Mouse (Mus musculus): Measurements from ENCODE around the gene Fopnl.

The Fopnl gene

DNA sequence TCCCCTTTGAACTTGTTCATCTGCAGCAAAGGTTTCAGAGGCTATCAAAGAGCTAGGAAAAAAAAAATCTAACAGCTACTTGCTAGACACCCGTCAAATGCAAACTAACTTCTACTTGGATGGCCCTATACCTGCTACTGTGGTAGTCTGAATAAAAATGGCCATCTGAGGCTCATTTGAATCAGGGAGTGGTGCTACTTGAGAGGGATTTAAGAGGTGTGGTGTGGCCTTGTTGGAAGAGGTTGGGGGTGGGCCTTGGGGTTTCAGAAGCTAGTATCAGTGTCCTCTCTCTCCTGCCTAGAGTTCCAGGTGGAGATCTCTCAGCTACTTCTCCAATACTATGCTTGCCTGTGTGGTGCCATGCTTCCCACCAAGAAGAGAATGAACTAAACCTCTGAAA lies 10.8 kb downstream of the Fopnl start:
- DNase-seq (ENCODE audit: low spot score): no peak

DNA sequence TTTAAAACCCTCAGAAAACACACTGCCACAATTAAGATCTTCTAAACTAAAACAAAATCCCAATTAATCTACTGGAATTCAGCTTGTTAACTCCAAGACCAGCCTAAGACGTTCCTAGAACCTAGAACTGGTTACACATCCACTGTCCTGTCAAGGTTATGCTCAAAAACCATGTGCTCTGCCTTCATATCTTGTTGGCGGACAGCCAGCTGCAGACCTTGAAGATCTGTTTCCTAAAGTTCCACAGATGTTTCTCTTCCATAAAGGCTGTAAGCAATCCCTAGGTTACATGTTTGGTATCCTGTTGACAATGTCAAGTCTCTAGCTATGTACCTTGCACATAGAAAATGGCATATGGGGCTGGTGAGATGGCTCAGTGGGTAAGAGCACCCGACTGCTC lies 12.4 kb downstream of the Fopnl start:
- DNase-seq (ENCODE audit: low spot score): no peak

DNA sequence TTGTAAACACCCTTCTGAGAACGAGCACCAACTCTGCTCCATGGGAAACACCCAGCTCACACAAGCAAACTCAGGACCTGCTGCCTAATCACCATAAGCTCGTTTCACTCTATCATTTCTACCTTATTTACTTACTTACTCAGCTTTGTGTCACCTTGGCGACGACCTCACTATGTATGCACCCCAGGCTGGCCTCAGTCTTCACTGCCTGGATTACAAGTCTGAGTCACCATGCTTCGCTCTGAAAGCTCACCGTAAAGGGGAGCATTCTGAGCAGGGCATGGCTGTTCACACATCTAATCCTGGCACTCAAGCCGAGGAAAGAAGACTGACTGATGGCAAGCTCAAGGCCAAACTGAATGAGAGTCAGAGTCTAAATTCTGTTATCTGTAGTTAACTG lies 13.5 kb downstream of the Fopnl start:
- no peak for DNase-seq (ENCODE audit: low spot score)

DNA sequence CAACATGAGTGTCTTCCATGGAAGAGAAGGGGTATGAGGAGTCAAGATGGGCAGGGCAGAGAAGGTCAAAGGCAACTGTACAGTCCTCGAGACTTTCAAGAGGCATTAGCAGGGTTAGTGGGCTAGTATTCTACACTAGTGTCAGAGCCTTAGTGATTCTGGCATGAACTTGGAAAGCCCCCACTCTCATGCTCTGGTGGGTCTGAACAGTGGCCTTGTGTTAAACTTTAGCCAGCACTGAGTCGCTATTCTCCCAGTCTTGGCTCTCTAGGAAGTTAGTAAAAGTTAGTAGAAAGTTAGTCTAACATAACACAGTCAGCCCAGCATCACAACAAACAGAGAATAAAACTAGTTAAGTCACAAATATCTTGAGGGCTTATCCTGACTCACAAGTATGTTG lies 14.1 kb downstream of the Fopnl start:
- DNase-seq (ENCODE audit: low spot score): no peak

DNA sequence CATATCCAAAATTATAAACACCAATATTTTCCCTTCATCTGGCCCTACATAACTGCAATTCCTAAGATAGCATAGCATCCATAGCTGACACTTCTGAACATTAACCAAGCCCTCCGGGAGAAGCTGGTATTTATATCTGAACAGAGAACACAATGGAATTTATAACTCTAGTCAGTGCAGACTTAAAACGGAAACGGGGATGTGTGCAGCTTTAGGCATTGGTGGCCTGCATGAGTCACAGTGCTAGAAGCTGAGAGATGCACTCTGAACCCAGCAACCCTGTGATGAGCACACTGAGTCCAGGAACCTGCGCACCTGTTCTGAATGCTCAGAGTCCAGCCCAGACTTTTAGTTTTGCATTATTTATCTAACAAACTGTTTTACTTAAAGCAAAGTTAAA lies 18.7 kb downstream of the Fopnl start:
- DNase-seq (ENCODE audit: low spot score): no peak

DNA sequence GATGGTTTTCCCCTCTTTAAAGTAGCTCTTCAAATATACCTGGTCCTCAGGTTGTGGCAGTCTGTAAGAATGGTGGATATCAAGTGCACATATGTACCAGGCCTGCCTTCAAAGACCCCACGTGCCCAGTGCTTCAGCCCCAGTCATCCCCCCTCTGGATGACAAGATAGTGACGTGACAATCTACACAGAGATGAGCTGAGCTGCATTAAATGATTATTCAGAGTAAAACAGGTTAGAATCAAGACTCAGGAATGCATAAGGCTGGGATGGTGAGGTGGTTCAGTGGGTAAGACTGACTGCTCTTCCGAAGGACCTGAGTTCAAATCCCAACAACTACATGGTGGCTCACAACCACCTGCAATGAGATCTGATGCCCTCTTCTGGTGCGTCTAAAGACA lies 19.5 kb downstream of the Fopnl start:
- DNase-seq (ENCODE audit: low spot score): no peak

DNA sequence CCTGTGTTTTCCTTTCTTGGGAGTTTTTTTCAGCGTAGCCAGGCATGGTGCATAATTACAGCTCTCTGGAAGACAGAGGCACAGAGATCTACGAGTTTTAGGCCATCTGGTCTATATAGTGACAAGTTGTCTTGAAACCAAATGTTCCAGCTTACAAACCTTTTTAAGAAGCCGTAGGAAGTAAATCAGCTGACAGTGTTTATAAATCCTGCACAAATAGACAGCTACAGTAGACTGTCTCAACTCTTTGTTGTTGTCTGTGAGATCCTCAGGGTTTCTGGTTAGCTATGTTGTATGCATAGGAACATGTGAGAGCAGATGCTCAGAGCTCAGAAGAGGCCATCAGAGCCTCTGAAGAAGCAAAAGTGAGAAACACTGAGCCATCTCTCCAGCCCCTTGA lies 20.1 kb downstream of the Fopnl start:
- DNase-seq (ENCODE audit: low spot score): no peak

DNA sequence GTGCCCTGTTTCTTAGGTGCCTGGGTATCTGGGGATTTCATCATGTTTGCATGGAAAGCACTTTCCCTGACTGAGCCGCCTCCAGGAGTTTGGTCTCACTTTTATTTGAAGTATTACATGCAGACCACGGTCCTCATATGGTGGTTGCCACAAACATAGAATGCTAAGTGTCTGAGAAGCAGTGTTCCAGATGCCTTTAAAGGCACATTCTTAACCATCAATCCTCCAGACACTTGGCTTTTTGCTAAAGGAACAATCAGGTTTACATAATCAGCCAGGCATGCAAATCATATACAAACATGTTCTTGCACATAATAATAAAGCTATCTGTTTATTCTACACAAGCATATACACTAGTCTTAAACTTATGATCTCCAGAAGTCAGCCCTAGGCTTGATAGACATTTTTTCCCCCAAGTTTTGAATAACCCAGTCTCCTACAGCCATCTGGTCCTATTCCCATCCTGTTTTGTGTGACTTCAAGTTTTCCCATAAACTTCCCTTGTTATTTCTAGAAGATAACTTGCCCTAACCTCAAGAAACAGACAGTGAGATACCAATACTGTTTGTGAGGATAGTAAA lies 20.6 kb downstream of the Fopnl start:
- no peak for DNase-seq (ENCODE audit: low spot score)

DNA sequence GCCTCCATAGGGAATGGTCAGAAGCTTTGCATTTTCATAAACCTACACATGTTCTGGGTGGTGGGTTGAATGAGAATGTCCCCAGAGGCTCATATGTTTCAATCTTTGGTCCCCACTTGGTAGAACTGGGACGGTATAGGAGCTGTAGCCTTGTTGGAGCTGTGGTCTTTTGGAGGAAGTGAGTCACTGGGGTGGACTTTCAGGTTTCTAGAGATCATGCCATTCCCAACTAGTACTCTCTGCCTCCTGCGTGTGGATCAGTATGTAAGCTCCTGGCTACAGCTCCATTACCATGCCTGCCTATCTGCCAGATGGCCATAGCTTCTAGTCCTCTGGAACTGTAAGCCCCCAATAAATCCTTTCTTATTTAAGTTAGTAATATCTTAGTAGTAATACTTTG lies 21.9 kb downstream of the Fopnl start:
- DNase-seq (ENCODE audit: low spot score): no peak

DNA sequence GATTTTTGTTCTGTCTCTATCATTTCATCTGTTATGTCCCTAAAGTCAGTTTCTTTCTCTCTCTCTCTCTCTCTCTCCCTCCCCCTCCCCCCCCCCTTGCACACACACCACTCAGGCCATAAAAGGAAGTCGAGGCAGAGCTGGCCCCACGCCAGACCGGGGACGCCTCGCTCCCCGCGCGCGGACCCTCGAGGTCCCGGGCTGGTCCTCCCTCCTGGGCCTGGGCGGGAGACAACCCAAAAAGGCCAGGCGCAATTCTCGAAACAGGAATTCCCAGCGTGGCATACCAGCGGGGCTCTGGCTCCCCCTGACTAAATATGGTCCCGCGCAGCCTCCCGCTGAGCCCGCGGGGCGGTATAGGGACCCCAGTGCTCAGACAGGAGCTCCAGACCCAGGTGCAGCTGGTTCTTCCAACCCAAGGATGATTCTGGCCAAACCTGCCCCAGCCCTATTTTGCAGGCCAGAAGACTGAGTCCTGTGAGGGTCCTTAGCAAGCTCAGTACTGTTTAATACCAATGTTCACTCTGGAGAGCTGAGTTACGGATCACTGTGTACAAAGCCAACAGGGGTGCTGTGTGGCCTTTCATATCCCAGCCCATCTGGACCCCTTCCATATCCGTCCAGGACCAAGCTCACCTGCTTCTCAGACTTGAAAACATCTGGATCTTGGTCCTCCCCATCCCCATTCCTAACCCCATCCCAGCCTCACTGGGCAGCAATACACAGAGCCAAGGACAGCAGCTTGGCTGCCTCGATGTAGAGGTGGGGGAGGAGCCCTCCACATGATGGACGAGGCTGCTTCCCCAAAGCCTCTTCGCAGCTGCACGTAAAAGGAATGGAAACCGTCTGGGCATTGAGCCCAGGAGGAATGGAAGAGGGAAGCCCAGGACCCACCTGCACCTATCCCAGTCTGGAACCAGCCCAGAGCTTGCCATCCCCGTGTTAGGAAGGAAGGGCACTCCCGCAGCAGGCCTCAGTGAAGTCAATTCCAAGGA lies 24.7 kb downstream of the Fopnl start:
- no peak for DNase-seq (ENCODE audit: low spot score)

DNA sequence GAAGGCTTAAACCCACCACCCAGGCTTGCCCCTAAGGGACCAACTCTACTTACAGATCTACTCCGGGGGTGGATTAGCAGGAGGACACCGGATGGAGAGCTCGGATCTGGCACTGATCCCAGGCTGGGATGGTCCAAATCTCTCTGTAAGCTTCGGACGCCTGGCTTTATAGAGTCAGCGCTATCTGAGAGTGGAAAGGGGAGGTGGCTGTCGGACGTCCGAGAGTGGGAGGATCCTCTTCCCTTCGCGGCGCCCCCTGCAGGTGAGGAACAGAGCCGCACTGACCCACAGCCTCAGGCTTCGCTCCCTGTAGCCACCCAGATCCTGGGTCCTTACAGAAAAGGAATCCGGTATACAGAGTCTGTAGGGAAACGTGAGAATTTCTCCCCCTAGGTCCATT lies 26.0 kb downstream of the Fopnl start, which contains the start of gene Myh11:
Gene Myh11 (minus strand): TSS at position 150 of the 400 bp plus-strand sequence.
- no peak for DNase-seq (ENCODE audit: low spot score)

DNA sequence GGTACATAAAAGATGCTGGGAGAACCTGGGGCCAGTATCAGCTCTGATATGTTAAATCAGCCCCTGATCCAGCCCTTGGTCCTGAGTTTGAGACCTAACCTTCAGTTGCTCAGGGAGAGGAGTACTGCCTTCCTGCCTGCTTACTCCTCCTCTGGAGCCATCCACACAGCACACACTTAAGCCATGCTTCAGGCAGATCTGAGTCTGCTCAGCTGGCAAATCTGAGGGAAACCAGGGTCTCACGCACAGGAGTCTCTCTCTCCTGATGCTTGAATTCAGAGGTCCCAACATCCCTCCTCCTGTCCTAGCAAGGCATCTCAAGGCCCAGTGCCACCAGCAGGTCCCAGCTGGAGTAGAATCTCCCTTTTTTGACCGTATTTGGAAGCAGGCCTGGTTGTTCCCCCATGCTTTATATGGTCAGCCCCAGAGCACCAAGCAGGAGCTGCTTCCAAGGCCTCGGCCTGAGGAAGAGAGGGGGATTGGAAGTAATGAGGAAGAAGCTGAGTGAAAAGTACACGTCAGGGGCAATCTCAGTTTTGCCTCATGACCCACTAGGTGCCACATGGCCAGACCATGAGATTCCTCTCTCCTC lies 44.7 kb downstream of the Fopnl start:
- no peak for DNase-seq (ENCODE audit: low spot score)

DNA sequence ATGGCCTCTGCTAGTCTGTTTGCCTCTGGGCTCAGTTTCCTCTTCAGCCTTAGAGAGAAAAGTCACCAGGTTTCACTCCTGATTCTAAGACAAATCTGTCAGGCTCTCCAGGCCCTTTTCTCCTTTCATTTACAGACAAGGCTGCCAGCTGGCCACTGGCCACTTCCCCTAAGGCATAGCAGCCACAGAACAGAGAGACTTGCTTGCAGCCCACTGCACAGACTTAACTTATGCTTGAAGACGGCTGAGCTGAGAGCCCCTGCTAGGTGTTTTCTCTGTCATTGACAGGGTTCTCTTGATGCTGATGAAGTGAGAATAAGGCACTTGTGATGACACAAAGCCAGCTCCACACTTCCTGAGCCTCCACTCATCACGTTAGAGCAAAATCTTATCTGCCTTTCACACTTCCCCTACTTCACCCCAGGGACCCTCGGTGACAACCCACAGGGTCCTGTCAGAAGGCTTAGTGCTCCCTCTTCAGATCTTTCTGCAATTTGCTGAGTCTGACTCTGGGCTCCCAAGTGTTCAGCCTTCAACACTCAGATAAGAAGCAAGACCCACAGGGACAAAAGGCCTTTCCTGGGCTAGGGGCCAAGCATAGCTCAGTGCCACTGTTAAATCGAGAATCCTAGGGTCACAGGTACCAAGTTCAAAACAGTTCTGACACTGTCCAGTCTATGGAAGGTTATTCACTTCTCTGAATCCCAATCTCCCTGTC lies 51.8 kb downstream of the Fopnl start:
- no peak for DNase-seq (ENCODE audit: low spot score)

DNA sequence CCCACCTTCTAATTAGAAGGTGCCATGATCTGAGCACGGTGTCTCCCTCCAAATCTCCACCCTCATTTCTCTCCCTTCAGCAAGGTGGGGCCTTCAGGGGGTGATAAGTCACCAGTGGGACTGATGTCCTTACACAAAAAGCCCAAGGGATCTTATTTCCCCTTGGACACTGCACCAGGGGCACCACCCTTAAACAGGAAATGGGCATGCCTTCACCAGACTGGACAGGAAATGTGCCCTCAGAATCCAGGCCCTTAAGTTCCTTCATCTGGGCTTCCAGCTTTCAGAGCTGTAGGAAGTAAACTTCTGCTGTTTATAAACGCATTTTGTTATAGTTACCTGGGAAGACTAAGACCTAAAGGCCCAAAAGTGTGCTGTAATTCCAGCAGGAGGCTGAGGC lies 52.7 kb downstream of the Fopnl start:
- DNase-seq (ENCODE audit: low spot score): no peak

DNA sequence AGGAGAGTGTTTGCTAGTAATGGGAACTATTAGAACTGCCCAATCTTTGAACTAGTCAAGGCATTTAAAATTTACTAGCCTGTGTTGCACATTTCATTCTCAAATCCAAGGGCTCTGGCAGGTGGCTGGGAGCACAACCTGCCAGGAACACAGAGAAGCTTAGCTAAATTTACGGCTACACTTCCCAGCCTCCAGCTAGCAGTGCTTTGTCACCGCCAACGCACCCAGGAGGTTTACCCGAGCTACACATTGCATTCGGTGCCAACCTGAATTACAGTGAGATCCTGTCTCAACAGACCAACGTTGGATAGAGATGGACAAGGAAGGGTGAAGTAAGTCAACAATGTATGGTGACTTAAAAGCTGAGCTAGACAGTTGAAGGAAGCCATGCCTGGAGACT lies 54.0 kb downstream of the Fopnl start:
- DNase-seq (ENCODE audit: low spot score): no peak

DNA sequence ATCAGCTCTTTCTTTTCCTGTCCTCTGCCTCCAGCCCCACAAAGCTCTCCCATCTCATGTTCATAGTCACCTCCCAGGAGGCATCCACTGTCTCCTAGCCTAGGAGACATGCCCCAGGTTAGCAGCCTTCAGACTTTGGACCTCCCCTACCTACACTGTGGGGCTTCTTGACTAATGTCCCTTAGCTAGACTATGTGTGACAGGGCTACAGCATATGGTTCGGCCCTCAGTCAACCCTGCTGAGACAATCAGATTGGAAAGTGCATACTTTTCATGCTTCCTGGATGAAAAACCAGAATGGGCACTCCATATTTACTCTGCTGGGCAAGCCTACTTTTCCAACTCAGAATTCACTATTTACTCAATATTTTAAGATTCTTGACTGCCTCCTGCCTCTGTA lies 54.8 kb downstream of the Fopnl start:
- DNase-seq (ENCODE audit: low spot score): no peak

DNA sequence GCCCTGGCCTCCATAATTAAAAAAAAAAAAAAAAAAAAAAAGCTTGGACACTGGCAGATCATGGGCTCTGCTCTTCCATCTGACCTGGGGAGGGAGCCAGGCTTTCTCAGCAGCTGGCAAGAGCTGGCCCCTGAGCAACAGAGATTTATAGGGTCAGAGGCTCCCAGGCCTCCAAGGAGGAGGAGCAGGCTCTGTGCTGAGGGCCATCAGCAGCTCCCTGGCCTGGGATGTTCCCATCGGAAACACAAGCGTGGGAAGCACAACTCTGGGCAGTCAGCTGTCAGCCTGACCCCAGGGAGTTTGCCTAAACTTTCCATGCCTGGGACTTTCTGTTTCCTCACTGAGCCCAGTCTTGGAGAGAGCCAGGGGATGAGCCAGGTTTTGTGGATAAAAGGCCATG lies 58.3 kb downstream of the Fopnl start:
- no peak for DNase-seq (ENCODE audit: low spot score)

DNA sequence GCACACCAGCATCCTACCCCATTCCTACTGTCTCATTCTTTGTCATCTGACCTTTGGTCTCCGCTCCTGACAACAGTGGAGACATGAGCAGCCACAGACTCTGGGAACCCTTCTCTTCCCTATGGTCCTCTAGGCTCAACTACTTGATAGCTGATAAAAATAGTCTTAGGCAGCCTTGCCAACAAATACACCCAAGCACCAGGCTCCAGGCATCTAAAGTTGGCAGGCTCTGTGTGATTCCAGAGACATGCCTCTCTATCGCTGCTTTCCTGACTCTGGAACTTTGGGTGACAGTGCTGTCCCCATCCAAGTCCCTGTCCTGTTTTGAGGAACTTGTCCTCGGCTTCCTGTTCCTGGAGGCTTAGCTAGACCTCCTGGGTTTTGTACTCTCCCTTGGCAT lies 63.6 kb downstream of the Fopnl start:
- DNase-seq (ENCODE audit: low spot score): no peak

DNA sequence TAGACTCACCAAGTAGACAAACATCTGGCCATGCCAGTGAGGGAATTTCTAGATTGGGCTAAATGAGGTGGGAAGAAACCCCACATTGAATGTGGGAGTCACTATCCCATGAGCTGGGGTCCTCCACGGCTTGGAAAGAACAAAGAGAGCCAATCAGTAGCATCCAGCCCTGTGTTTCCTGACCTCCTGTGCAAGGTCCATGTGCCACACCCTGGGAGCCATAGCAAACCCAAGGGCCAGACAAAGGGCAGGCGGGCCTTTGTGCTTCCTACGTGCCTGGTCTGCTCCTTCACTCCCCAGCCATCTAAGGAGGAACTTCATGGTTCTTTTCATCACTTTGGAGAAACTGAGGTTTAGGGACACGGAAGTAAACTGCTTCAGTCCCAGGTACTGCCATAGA lies 64.3 kb downstream of the Fopnl start:
- DNase-seq (ENCODE audit: low spot score): no peak

DNA sequence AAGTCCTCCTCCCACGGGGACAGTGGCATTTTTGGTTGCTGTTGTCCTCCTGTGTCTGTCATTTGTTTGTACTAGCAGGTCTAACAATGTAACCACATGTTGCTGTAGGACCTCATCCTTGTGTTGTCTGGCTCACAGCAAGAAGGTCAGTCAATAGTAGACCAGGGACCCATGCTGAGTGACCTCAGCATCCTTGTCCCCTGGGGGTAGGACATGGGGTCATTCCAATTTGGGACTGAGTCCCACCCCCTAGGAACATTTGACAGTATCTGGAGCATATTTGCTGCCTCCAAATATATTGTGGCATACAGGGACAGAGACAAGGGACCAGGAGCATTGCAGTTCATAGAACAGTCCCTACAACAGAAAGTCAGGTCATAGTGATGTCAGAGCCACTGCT lies 67.3 kb downstream of the Fopnl start:
- DNase-seq (ENCODE audit: low spot score): no peak

All from left cerebral cortex, adult 11 months (tissue).